Mouse (Mus musculus): ENCODE measurements around the gene Ubfd1. TPM values are rescaled to one million over a fixed set of nuclear protein-coding genes. Genes with fewer than 3 reads are reported as not detected.

Ubfd1 gene
- polyA plus RNA-seq, 1 experiment, result not detected

DNA sequence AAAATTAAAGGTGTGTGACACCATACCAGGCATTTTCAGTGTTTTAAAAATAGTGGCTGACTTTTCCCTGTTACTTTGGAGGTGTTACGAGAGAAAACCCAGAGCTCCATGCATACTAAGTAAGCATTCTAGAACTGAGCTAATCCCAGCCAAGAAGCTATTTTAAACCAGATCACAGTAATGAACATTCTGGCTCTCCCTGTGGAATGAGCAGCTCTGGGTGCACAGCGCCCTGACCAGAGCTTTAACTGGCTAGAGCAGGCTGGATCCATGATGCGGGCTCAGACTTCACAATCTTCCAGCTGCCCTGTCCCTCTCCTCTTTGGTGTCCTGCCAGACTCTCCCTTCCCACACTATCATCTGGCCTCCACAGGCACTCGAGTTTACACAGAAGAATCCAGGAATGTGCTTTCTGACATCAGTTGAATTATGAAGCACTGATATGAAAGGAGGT is 21.8 kb upstream of the Ubfd1 start:
- Histone ChIP-seq H3K4me1 (ENCODE audit: control insufficient read depth, insufficient read depth, low read length) (0 out of 2 replicates have a peak, but pooled peaks cover 3% of the 10 kb centered on the region), H3K4me3 (ENCODE audit: insufficient read depth, low read depth, low read length) (no peak overlapping the region), H3K27ac (ENCODE audit: insufficient read depth, low read depth, low read length) (no peak overlapping the region)
- 58% methylated on average over 4 of the region's 4 CpGs for WGBS
- TF ChIP-seq CTCF (IDR thresholded peaks at IDR 0.05; ENCODE audit: insufficient read depth, low read depth, low read length), result no peak
- TF ChIP-seq POLR2A (IDR thresholded peaks at IDR 0.05; ENCODE audit: insufficient read depth, low read depth, low read length), result no peak

DNA sequence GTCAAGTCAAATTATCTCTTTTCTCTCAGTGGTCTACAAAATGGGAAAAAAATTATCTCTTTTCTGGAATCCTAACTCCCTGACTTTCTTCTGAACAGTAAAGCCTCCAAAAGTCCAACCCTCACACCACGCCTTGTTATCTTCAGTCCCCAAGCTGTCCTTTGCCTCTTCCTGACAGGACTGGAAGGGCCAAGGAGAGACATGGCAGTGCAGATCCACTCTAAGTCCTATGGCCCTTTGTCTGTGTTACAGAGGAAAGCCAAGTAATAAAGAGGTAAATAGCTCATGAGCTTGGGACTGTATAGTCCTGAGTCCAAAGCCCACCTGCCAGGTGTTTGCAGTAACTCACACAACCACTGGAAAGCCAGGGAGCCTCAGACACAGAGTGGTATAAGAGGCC is 21.3 kb upstream of the Ubfd1 start:
- Histone ChIP-seq H3K27ac (ENCODE audit: insufficient read depth, low read depth, low read length) (no peak overlapping the region), H3K4me1 (ENCODE audit: control insufficient read depth, insufficient read depth, low read length) (0 out of 2 replicates have a peak, but pooled peaks cover 3% of the 10 kb centered on the region), H3K4me3 (ENCODE audit: insufficient read depth, low read depth, low read length) (no peak overlapping the region)
- WGBS, result 95% methylated on average over 1 of the region's 1 CpGs
- TF ChIP-seq POLR2A (IDR thresholded peaks at IDR 0.05; ENCODE audit: insufficient read depth, low read depth, low read length) (no peak), CTCF (IDR thresholded peaks at IDR 0.05; ENCODE audit: insufficient read depth, low read depth, low read length) (no peak)

DNA sequence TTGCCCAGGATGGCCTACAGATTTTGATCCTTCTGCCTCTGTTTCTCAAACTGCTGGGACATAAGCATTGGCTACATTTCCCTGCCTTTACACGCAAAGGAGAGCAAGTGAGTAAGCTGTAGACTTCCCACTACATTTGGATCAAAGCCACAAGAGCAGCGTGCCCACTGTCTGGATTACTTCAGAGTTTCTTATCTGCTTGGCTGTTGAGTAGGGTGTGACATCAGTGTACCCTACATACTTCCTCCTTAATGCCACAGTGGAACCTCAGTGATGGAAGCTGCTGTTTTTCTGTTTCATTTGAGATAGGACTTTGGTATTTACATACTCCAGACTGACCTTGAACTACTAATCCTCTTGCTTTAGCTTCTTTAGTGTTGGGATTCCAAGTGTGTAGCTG is 20.2 kb upstream of the Ubfd1 start:
- TF ChIP-seq POLR2A (IDR thresholded peaks at IDR 0.05; ENCODE audit: insufficient read depth, low read depth, low read length) (no peak), CTCF (IDR thresholded peaks at IDR 0.05; ENCODE audit: insufficient read depth, low read depth, low read length) (no peak)
- WGBS, result 91% methylated on average over 2 of the region's 2 CpGs
- 0 out of 2 replicates have a peak, but pooled peaks cover 3% of the 10 kb centered on the region for H3K4me1 ChIP-seq (ENCODE audit: control insufficient read depth, insufficient read depth, low read length)
- H3K27ac ChIP-seq (ENCODE audit: insufficient read depth, low read depth, low read length), result no peak overlapping the region
- H3K4me3 ChIP-seq (ENCODE audit: insufficient read depth, low read depth, low read length), result no peak overlapping the region

DNA sequence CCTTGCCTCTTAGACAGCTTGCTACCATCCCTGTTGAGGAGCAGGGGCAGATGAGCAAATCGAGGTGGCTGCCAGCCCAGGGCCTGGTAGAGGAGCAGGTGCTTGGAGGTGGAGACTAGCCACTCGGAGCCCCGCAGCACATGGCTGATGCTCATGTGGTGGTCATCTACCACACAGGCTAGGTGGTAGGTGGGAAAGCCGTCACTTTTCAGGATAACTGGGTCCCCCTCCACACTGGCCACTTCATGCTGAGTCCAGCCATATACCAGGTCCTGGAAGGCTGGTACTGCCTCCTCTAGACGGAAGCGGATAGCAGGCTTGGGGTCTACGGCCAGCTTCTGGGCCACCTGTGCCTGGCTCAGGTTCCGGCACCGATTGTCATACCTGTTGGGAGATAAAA is 18.8 kb upstream of the Ubfd1 start:
- 96% methylated on average over 9 of the region's 9 CpGs for WGBS
- TF ChIP-seq CTCF (IDR thresholded peaks at IDR 0.05; ENCODE audit: insufficient read depth, low read depth, low read length) (no peak), POLR2A (IDR thresholded peaks at IDR 0.05; ENCODE audit: insufficient read depth, low read depth, low read length) (no peak)

DNA sequence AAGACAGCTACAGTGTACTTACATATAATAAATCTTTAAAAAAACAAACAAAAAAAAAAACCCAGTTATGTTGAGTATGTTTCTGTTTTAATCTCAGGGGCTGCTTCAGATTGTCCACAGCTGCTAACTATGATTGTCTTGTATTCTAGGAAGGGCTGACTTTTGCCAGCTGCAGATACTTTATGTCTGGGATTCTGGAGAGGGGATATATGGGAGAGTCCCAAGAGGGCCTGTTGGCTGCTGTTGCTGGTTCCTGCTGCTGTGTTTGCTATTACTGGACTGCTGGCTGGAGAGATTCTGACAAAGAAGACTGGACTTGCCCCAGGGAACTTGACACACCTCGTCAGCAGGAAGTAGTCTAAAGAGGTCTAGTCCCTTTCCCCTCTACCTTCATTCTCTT is 16.1 kb upstream of the Ubfd1 start:
- WGBS, result 81% methylated on average over 1 of the region's 1 CpGs
- Histone ChIP-seq H3K4me1 (ENCODE audit: control insufficient read depth, insufficient read depth, low read length) (no peaks in the 10 kb centered on the region), H3K4me3 (ENCODE audit: insufficient read depth, low read depth, low read length) (no peak overlapping the region), H3K27ac (ENCODE audit: insufficient read depth, low read depth, low read length) (no peak overlapping the region)
- TF ChIP-seq CTCF (IDR thresholded peaks at IDR 0.05; ENCODE audit: insufficient read depth, low read depth, low read length), result no peak
- TF ChIP-seq POLR2A (IDR thresholded peaks at IDR 0.05; ENCODE audit: insufficient read depth, low read depth, low read length), result no peak

More for the DNA sequence above, 18.8 kb upstream of the Ubfd1 start:
- H3K4me3 ChIP-seq (ENCODE audit: insufficient read depth, low read depth, low read length), result no peak overlapping the region
- 0 out of 2 replicates have a peak, but pooled peaks cover 3% of the 10 kb centered on the region for H3K4me1 ChIP-seq (ENCODE audit: control insufficient read depth, insufficient read depth, low read length)
- H3K27ac ChIP-seq (ENCODE audit: insufficient read depth, low read depth, low read length), result no peak overlapping the region

DNA sequence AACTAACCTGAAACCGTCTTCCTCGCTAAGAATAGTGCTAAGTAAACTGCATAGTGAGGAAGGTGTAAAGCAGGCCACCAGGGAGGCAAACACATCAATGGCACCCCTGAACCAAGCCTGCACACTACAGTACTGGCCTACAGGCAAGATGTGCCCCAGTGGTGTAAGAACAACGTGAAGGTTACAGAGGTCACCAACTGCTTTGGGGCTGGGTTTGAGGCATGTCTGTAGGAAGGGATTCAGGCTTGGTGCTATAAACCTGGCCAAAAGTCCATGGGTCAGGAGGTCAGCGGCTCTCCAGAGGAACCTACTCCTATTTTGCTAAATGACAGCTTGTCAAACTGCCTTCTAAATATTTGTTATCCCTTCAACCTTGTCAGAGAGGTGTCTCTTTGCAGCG is 10.3 kb upstream of the Ubfd1 start:
- TF ChIP-seq POLR2A (IDR thresholded peaks at IDR 0.05; ENCODE audit: insufficient read depth, low read depth, low read length) (no peak), CTCF (IDR thresholded peaks at IDR 0.05; ENCODE audit: insufficient read depth, low read depth, low read length) (no peak)
- H3K27ac ChIP-seq (ENCODE audit: insufficient read depth, low read depth, low read length), result no peak overlapping the region
- 96% methylated on average over 5 of the region's 5 CpGs for WGBS
- H3K4me3 ChIP-seq (ENCODE audit: insufficient read depth, low read depth, low read length), result no peak overlapping the region
- H3K4me1 ChIP-seq (ENCODE audit: control insufficient read depth, insufficient read depth, low read length), result no peaks in the 10 kb centered on the region

DNA sequence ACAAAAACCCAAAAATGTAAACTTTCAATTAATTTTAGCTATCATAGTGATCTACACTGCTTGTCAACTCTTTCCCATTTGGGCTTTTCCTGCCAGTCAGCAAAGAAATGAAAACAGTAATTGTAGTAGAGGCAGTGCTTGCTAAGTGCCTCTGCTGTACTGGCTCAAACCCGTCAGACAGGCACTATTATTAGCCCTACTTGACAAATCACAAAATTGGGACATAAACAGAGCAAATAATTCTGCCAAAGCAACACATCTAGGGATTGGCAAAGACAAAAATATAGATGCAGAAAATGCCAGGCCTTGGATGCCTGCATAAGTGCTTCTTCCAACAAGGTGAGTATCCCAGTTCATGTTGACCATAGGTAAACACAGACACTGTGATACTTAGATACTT is 1.3 kb upstream of the Ubfd1 start:
- WGBS, result 49% methylated on average over 1 of the region's 1 CpGs
- TF ChIP-seq POLR2A (IDR thresholded peaks at IDR 0.05; ENCODE audit: insufficient read depth, low read depth, low read length) (no peak), CTCF (IDR thresholded peaks at IDR 0.05; ENCODE audit: insufficient read depth, low read depth, low read length) (no peak)
- Histone ChIP-seq H3K4me3 (ENCODE audit: insufficient read depth, low read depth, low read length) (no peak overlapping the region), H3K27ac (ENCODE audit: insufficient read depth, low read depth, low read length) (no peak overlapping the region), H3K4me1 (ENCODE audit: control insufficient read depth, insufficient read depth, low read length) (peaks cover 3% of the 10 kb centered on the region)

DNA sequence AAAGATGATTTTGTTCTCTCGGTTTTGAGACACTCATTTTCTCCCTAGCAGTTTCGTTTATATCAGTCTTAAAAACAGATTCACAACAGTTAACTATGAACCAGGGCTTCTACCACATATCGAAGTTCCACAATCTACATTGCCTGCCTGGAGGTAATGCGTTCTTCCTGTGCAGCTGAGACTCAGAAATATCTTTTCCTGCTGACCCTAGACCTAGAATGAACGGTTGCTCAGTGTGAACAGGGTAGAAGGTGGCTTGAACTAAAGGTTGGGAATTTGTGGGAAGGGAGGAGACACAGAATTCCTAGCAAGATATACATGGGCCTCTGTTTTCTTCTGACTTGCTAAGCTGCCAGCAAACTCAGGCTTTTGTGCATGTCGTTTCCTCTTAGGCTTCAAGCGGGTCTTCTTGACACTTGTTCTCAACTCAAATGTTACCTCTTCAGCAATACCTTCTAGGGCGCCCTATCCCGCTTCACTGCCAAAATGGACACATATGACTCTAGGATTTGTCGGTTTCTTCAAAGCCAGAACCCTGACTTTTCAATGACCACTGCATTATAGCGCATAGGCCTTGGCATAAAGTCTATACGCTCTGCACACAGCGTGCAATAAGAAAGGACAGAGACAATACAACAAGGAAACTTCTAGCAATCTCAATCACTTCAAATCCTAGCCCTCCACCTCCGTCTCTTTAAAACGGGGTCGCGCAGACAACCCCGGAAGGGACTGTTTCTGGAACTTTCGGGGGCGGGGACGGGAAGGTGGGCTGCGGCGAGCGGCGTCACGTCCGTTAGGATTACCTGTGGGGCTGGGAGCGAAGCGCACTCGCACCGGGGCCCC is 652 bp upstream of the Ubfd1 start:
- Histone ChIP-seq H3K4me1 (ENCODE audit: control insufficient read depth, insufficient read depth, low read length) (peaks cover 3% of the 10 kb centered on the region), H3K27ac (ENCODE audit: insufficient read depth, low read depth, low read length) (peak overlapping the region; percentile 83), H3K4me3 (ENCODE audit: insufficient read depth, low read depth, low read length) (peak overlapping the region; percentile 90)
- 14% methylated on average over 31 of the region's 31 CpGs for WGBS
- TF ChIP-seq POLR2A (IDR thresholded peaks at IDR 0.05; ENCODE audit: insufficient read depth, low read depth, low read length) (no peak), CTCF (IDR thresholded peaks at IDR 0.05; ENCODE audit: insufficient read depth, low read depth, low read length) (no peak)
